Mouse (Mus musculus) frontal cortex, postnatal 14 days (tissue): ENCODE measurements at regions not wholly inside any gene's neighbourhood (a gene's known extent, or its start where the extent isn't known, plus 50 kb on each side); places are given as distances from the start of the nearest gene placed in this dataset.
"Not testable (repeated sequence)": the region's sequence is repeated elsewhere in the genome, so short reads cannot be mapped to it uniquely, and the experiment has no call there.

Experiments used
- DNase-seq, 2 experiments: peaks; one replicate each; pipeline ENCODE4 v3.0.0; 2022; ENCODE audit warnings: low spot score in 2 of 2

DNA sequence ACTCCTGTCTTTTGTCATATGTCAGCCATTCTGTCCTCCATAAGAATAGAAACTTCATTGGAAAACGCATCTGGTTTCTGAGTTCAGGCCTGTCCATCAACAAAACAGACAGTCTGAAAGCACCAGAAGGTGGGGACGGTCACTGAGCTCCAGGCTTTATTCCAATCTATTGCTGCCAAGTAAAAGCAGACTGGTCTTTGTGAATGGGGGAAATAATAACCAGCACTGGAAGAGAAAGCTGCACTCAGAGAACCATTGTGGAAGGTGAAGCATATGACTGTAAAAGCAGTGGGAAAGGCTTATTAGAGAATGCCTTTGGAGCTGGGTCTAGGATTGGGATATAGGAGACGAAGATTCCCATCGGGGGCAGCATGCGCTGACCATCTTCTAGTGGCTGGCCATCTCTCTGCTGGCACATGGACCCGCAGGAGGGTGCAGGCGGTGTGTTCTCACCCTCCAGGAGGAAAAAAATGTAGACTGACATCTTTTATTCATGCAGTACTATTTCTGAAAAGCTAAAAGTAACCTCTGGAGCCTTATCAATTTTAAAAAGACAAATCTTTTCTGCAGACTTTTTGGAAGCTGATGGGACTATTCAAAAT lies 1638.0 kb downstream of the Car8 start:
- DNase-seq = no peak

GRCm38 (mm10) chr4:6596321-6596720 lies 1642.5 kb downstream of the Car8 start:
- no peak for DNase-seq

- not testable (repeated sequence) for DNase-seq
These were observed 1646.0 kb downstream of the Car8 start for GRCm38 (mm10) chr4:6592890-6593289.

GRCm38 (mm10) chr4:6561604-6562357 lies 1677.1 kb downstream of the Car8 start:
- peak in 1 of 2 experiments; percentile 12 for DNase-seq

DNA sequence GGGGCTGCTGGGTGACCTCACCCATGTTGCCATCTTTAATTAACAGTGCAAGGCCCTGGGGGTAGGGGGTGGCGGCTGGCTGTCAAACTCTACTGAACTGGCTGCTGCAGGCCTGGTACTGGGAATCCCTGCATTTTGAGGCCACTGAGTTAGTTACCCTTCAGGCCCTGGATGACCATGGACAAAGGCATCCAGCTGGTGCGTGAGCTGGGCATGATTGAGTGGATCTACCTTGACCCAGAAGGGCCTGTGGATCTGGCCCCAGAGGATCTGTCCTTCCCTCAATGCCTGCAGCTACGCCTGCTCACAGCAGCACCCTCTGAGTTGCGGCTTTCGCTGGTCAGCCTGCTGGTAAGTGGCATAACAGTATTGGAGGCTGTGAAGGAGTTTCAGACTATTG lies 1699.2 kb downstream of the Car8 start:
- no peak for DNase-seq

- no peak for DNase-seq
These were observed 1706.4 kb downstream of the Car8 start for GRCm38 (mm10) chr4:6532441-6532840.

DNA sequence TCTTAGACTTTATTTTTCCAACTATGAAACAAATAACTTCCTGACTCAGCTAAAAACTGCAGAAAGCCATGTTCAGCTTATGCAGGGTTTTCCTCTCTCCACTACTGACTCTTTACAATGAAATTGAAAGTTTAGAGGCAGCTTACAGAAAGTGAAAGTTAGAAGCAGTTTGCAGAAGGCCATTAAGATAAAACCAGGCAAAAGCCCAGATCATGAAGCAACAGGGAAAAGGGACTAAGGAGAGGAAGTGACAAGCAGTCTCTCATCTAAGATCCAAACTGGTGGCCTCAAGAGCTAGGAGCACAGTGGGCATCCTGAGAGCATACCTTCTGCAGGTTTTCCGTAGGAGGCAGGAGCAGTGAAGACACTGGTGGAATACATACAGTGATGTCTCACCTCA lies 1721.2 kb downstream of the Car8 start:
- no peak for DNase-seq

DNA sequence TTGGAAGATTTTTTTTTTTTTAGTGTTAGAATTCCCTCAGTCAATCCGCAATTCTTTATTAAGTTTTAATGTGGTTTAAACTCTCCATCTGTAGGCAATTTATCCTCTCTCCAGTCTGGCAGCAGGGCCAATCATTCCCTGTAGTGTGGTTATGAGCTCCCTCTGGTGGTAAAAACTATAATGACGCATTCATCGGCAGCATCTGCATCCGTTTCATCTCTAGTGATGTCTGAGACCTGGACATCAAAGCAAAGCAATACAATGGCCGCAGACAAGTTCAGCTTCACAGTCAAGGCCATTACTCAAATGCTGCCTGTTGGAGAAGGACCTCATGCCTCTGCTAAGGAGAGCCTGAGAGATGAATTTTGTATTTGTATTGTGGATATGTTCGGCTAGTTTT lies 1721.7 kb upstream of the Impad1 start:
- DNase-seq = peak; percentile 40 to 67

DNA sequence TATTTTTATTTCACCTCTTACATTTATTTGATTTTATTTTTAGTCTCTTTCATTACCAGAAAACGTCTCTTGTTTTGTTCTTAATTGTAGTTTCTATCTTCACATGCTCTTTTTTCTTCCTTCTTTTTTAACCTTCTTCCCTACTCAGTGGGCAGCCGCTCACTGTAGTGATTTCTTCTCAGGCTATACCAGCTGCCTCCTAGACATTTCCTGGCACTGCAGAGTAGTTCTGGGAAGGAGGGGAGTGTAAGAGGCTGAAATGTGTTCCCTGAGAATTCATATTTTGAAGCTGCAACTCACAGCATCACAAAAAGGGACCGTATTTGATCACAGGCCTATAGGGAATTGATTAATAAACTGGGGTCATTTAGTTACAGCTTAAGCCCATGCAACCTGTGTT lies 1720.5 kb upstream of the Impad1 start:
- DNase-seq = no peak

DNA sequence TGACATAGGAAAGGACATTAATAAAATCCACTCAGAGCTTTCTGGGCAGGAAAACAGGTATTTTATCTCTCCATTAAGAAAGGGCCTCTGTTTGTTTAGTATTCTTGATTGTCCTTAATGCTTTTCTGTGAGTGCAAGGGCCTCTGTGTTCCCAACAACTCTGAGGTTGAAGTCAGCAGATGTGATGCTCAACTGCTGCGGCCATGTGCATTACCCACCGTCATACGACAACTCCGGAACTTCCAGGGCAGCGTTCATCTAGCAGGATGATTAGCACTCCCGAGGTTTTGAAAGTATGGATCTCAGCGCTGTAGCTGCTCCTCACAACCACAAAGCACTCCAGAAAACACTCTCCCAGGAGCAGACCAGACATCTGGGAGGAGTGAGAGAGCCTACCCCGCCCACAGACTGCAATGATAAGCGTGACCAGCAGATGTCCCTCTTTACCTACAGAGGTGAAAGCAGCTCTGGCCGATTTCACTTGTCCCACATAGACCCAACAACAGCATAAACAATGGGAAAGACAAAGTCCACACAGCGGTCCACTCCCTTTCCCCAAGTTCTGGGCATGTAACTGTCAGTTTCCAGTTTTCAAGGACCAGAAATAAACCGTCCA lies 1719.7 kb upstream of the Impad1 start:
- peak; percentile 71 to 82 for DNase-seq

DNA sequence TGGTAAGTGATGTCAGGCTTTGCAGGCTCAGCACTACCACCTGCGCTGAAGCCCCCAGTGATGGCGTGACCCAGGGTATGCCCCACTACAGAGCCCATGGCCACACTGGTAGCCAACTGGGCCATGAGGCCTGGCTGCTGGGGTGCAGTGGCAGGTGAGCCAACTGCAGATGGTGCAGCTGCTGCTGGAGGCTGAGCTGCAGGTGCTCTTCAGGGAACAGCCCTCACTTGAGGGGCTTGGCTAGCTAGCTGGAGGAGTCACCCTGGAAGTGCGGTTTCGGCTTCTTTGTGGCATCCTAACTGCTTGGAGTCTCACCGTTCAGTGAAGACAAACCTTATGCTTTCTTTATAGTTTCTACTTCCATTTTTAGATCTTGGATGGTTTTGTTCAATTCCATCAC lies 1714.9 kb upstream of the Impad1 start:
- no peak for DNase-seq
